Mouse (Mus musculus): ENCODE measurements around the gene Zswim8.
A peak's percentile ranks its signal among the peaks of the same experiment; 100 is the strongest.

DNA sequence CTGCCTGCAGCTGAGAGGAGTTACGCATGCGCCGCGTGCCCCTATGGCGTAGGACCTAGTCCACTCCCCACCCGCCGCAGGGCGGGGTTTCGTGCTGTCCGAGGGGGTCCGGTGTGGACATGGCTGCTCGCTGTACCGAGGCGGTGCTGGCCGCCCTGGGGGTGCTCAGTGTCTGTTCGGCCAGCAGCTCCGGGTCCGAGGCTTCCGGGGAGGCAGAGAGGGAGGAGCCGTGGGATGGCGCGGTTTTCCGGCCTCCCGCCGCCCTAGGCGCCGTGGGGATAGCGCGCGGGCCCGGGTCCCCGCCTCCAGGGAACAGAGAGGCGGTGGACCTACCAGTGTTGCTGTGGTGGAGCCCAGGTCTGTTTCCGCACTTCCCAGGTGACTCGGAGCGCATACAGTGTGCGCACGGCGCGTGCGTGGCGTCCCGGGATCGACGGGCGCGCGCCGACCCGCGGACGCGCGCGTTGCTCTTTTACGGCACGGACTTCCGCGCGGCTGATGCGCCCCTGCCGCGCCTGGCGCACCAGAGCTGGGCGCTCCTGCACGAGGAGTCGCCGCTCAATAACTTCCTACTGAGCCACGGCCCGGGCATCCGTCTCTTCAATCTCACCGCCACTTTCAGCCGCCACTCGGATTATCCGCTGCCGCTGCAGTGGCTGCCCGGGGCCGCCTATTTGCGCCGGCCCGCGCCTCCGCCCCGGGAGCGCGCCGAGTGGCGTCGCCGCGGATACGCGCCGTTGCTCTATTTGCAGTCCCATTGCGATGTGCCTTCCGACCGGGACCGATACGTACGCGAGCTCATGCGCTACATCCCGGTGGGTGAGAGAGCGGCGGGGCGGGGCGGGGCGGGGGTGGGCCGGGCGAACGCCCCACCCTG lies 12.2 kb upstream of the Zswim8 start, which contains the start of gene Fut11:
- no peak for TF ChIP-seq CTCF (IDR thresholded peaks at IDR 0.05; ENCODE audit: extremely low read depth, insufficient read depth, insufficient read length, insufficient replicate concordance)
- peak; percentile 44 for TF ChIP-seq POLR2A (IDR thresholded peaks at IDR 0.05; ENCODE audit: low read depth, low read length)

Measured in spleen, adult 2 months (tissue).